Mouse (Mus musculus) cerebellum, adult 9-10 months (tissue): ENCODE measurements at regions not wholly inside any gene's neighbourhood (a gene's known extent, or its start where the extent isn't known, plus 50 kb on each side); places are given as distances from the start of the nearest gene placed in this dataset.

Source experiments
- DNase-seq: peaks from one replicate; pipeline ENCODE4 v3.0.0; 2022

DNA sequence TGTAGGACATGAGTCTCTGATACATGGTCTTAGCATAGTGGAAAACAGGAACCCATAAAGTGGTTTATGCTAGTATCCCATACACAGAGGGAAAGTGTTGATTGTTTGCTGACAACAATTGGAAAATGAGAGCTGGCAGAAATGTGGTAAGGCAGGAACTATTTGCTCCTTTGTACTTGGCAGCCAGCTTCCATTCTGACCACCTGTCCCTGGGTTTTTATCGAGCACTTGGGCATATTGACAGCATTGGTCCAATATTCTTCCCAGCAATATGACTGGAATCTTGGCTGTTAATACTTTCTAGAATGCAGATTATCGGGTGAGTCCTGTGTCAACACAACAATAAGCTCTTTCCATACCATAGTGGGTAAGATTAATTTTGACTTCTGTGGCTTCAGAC is 67.7 kb downstream of the Sult1c2 start:
- DNase-seq = peak; percentile 76

DNA sequence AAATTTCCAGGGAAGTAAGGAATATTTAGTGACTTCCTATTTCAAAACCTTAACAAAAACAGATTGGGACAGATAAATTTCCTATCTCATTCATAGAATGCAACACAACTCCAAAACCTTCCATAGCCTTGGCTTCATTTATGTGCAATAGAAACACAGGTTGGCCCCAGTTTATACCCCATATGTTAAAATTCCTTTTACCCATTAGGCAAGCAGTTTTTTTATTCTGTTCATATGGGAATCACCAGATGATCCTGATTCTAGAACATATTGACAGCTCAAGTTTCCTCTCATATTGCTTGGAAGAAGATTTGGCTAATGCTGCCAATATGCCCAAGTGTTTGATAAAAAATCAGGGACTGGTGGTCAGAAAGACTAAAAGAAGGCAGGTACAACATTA is 71.8 kb upstream of the Sgo1 start:
- no peak for DNase-seq

DNA sequence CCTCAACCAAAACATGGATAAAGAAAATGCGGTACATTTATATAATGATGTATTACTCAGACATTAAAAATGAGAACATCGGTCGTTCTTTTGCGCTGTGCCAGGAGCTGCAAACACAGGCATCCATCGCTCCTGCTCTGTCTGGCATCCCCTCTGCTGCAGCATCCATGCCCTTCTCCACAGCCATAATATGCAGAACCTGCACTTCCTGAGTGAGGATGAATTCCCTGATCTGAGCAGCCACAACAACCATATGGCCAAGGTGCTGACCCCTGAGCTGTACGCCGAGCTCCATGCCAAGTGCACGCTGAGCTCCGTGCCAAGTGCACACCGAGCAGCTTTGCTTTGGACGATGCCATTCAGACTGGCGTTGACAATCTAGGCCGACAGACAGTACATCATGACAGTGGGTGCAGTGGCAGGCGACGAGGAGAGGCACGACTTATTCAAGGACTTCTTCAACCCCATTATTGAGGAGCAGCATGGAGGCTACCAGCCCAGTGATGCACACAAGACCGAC is 56.9 kb upstream of the Sgo1 start:
- DNase-seq = peak; percentile 90
